Comparison of ENCODE assay signal across 25 mouse cellular contexts in genomic region chr11:72829869-72830268, GRCm38 (mm10).
"Had no signal": no experiment of that assay in that cellular context is flagged by ENCODE, and none has a peak within 500 bp of the region (broad histone marks: within the 10 kb centered on the region; RNA-seq: fewer than 3 reads in every experiment).

No protein-coding gene starts in this region.

- H3K9ac ChIP-seq: forebrain, embryonic 15.5 days; forebrain, postnatal 0 days; heart, embryonic 13.5 days; heart, embryonic 15.5 days; hindbrain, embryonic 13.5 days; hindbrain, embryonic 15.5 days; kidney, embryonic 15.5 days had no signal

- H3K27ac ChIP-seq: forebrain, embryonic 15.5 days; heart, adult 2 months; heart, embryonic 13.5 days; heart, embryonic 15.5 days; hindbrain, embryonic 13.5 days; hindbrain, embryonic 15.5 days; hindbrain, postnatal 0 days; kidney, embryonic 15.5 days; kidney, postnatal 0 days had no signal

- H3K4me3 ChIP-seq: forebrain, embryonic 15.5 days; heart, adult 2 months; heart, embryonic 13.5 days; heart, embryonic 15.5 days; hindbrain, embryonic 13.5 days; hindbrain, embryonic 15.5 days; kidney, embryonic 15.5 days had no signal

- H3K4me2 ChIP-seq: forebrain, embryonic 15.5 days; heart, embryonic 11.5 days; heart, embryonic 13.5 days; heart, embryonic 15.5 days; hindbrain, embryonic 13.5 days; hindbrain, embryonic 15.5 days; kidney, embryonic 15.5 days had no signal

- ATAC-seq: forebrain, embryonic 15.5 days; forebrain, postnatal 0 days; hindbrain, postnatal 0 days; intestine, embryonic 16.5 days had no signal

- DNase-seq: forebrain, postnatal 0 days; gastrocnemius, postnatal 14 days; gastrocnemius, postnatal 36 days; heart, adult 11 months; heart, adult 2 months; heart, postnatal 14 days; heart, postnatal 36 days; kidney, adult 11 months; kidney, adult 2 months; kidney, adult 9 months; kidney, postnatal 14 days; kidney, postnatal 36 days; layer of hippocampus, adult 9-11 months; layer of hippocampus, postnatal 36 days; left cerebral cortex, postnatal 4 days had no signal

- H3K9me3 ChIP-seq: forebrain, embryonic 15.5 days; heart, embryonic 13.5 days; heart, embryonic 15.5 days; hindbrain, embryonic 13.5 days; hindbrain, embryonic 15.5 days; kidney, embryonic 15.5 days had no signal

- H3K4me1 ChIP-seq: forebrain, embryonic 15.5 days; heart, embryonic 13.5 days; heart, embryonic 15.5 days; hindbrain, embryonic 13.5 days; hindbrain, embryonic 15.5 days; kidney, embryonic 15.5 days had no signal

- H3K27me3 ChIP-seq: forebrain, embryonic 15.5 days; heart, embryonic 13.5 days; heart, embryonic 15.5 days; hindbrain, embryonic 13.5 days; hindbrain, embryonic 15.5 days; kidney, embryonic 15.5 days had no signal
